Mouse (Mus musculus) G1E (cell line): Measurements from ENCODE around the gene Hdac10. TPM values are rescaled to one million over a fixed set of nuclear protein-coding genes. Genes with fewer than 3 reads are reported as not detected.

Experiments
- ATAC-seq: 2 replicates; pipeline ENCODE4 v1.8.0; 2016; ENCODE audit warnings: mild to moderate bottlenecking; ENCODE audit not compliant: insufficient number of reproducible peaks, poor library complexity, low FRiP score, severe bottlenecking; ENCODE audit errors: extremely low read depth
- DNase-seq: peaks from one replicate; pipeline ENCODE4 v3.0.0; 2012; ENCODE audit warnings: low spot score
- H3K27me3 ChIP-seq: 2 replicates; pipeline ENCODE4 v1.6.1; 2012; ENCODE audit warnings: mild to moderate bottlenecking, low read length, inconsistent platforms; ENCODE audit not compliant: insufficient read depth
- H3K36me3 ChIP-seq: replicated peaks from 2 replicates; pipeline ENCODE3; 2012; ENCODE audit warnings: mild to moderate bottlenecking, inconsistent platforms
- H3K4me1 ChIP-seq: 2 replicates; pipeline ENCODE4 v1.6.1; 2012; ENCODE audit warnings: low read depth, low read length, inconsistent platforms, mixed read lengths; ENCODE audit not compliant: insufficient read depth
- H3K4me3 ChIP-seq: 2 replicates; pipeline ENCODE4 v1.5.1; 2012; ENCODE audit warnings: low read depth, mild to moderate bottlenecking, inconsistent platforms, low read length, moderate library complexity, mixed read lengths
- H3K9me3 ChIP-seq: replicated peaks from 2 replicates; pipeline ENCODE4 v1.6.1; 2012; ENCODE audit warnings: inconsistent platforms
- CTCF ChIP-seq: IDR thresholded peaks from 2 replicates; pipeline ENCODE4 v1.5.1; 2012; ENCODE audit warnings: low read depth, low read length, inconsistent platforms, mixed read lengths
- GATA1 ChIP-seq: IDR thresholded peaks from 2 replicates; pipeline ENCODE4 v1.6.1; 2012; ENCODE audit warnings: borderline replicate concordance, low read length, inconsistent platforms, mixed read lengths
- GATA2 ChIP-seq: IDR thresholded peaks from 2 replicates; pipeline ENCODE4 v1.6.1; 2012; ENCODE audit warnings: low read depth, low read length, inconsistent platforms, borderline replicate concordance
- POLR2AphosphoS5 ChIP-seq: IDR thresholded peaks from 2 replicates; pipeline ENCODE4 v1.6.1; 2012; ENCODE audit warnings: low read depth, low read length, inconsistent platforms; ENCODE audit not compliant: insufficient replicate concordance
- TAL1 ChIP-seq: conservative IDR thresholded peaks from 2 replicates; pipeline ENCODE4 v1.6.1; 2012; ENCODE audit warnings: low read depth, low read length, inconsistent platforms, mixed read lengths
- polyA plus RNA-seq: library from polyadenylated mRNA; stranded (reverse); fragments of >175 nt; gene quantifications from 2 replicates; pipeline ENCODE4 v1.2.3, GENCODE M21; 2012
- total RNA-seq, 2 experiments: library from RNA; stranded (forward) in 1 of 2; stranded (reverse) in 1 of 2; fragments of 200-1000 nt in 1 of 2; fragments of >200 nt in 1 of 2; fragmentation: Nextera tagmentation in 1 of 2; gene quantifications; 2 replicates each; pipeline ENCODE4 v1.2.3; 2014 to 2017

The Hdac10 gene
- total and polyA plus RNA-seq, 3 experiments = 9.3 to 18.3 (median 16.1) TPM

DNA sequence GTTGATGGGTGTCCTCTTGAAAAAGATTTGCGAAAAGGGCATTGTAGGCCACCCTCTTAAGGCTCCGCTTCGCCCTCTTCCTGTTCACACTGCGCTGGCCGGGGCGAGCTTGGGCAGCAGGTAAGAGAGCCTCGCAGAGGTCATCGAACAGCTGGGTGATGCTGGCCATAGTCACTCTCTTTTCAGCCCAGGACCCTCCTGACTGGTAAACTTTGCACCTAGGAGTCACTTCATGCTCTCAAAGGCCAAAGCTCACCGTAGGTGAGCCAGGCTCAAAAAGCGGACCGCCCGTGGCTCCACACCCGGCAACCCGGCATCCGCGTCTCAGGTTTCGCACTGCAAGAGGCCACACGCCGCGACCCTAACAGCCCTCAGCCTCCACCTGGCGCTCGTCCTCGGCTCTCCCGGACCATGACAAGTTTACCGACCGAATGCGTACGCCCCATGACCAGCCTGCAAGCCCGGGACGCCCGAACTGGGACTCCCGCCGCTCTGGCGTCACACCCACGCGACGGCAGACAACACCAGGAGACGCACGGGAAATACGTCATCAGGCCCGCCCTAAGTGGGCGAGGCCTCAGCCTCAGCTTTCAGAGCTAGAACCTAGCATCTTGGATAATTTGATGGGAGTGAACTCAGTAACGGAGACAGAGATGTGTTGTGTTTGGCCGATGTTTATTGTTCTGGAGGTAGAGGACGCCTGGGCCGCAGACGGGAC is 5.7 kb downstream of the Hdac10 start, which contains the start of gene Tubgcp6:
Gene Tubgcp6 (minus strand): TSS at position 464 of the 718 bp plus-strand sequence.
- ATAC-seq = peak; percentile 72
- peak within 1 kb of the TSS; percentile 92 for H3K4me3 ChIP-seq
- peak; percentile 98 for DNase-seq
- H3K36me3 ChIP-seq = peaks cover 86% of the 10 kb centered on the region
- no peaks in the 10 kb centered on the region for H3K9me3 ChIP-seq
- H3K27me3 ChIP-seq = no peaks in the 10 kb centered on the region
- H3K4me1 ChIP-seq = peaks cover 70% of the 10 kb centered on the region
- no peak for TF ChIP-seq GATA2
- no peak for TF ChIP-seq POLR2AphosphoS5
- no peak for TF ChIP-seq CTCF
- TF ChIP-seq GATA1 = no peak
- no peak for TF ChIP-seq TAL1

DNA sequence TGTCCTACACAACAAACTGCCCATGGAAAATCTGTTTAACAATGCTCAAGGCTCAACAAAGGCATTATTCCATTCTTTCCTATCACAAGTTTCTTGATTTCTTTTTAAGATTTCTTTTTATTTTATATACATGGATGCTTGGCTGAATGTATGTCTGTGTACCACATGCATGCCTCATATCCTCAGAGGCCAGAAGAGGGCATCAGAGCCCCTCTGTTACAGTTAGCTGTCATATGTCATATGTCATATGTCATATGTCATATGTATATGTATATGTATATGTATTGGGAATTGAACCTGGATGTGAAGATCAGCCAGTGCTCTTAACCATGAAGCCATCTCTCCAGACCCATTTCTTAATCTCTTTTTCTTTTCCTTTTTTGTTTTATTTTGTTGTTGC is 10.5 kb downstream of the Hdac10 start:
- H3K4me3 ChIP-seq = no peak overlapping the region
- no peaks in the 10 kb centered on the region for H3K9me3 ChIP-seq
- TF ChIP-seq CTCF (no peak), GATA2 (no peak), GATA1 (no peak), TAL1 (no peak), POLR2AphosphoS5 (no peak)
- H3K27me3 ChIP-seq = no peaks in the 10 kb centered on the region
- no peak for DNase-seq
- H3K36me3 ChIP-seq = peaks cover 81% of the 10 kb centered on the region
- peaks cover 37% of the 10 kb centered on the region for H3K4me1 ChIP-seq
- no peak for ATAC-seq

DNA sequence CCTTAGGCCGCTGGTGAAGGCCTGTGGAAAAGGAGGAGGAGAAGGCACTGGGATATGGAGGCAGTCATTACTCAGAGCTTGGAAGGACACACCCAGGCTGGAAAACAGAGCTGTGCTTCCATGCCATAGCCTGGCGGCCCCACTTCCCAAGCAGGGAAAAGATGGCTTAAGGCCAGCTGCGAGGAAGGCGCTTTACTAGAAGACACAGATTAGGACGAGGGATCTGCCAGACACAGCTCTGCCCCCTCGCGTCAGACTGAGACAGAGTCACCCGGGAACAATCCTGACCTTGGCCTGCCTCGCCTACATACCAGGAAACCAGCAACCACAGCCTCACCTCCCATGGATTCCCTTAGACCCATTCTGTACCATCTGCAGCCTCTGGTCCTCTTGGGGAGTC is 18.4 kb downstream of the Hdac10 start:
- Histone ChIP-seq H3K9me3 (no peaks in the 10 kb centered on the region), H3K36me3 (peaks cover 97% of the 10 kb centered on the region), H3K4me1 (no peaks in the 10 kb centered on the region), H3K4me3 (no peak overlapping the region), H3K27me3 (no peaks in the 10 kb centered on the region)
- DNase-seq = no peak
- ATAC-seq = no peak
- TF ChIP-seq POLR2AphosphoS5 = no peak
- no peak for TF ChIP-seq GATA2
- no peak for TF ChIP-seq TAL1
- no peak for TF ChIP-seq CTCF
- TF ChIP-seq GATA1 = no peak

DNA sequence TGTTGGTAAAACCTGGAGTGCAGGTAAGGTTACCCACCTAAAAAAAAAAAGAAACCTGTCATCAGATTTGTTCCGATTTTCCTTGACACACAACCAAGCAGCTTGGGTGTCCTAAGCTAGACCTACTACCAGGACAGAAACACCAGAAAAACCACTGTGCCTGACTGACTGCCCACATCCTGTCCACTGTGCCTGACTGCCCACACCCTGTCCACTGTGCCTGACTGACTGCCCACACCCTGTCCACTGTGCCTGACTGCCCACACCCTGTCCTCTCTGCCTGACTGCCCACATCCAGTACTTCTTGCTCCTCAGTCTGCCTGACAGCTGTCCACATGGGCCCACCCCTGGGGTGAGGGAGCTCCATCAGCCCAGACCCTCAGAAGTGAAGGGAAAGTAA is 21.5 kb downstream of the Hdac10 start:
- DNase-seq (no peak), ATAC-seq (no peak)
- Histone ChIP-seq H3K36me3 (peaks cover 100% of the 10 kb centered on the region), H3K9me3 (no peaks in the 10 kb centered on the region), H3K4me3 (no peak overlapping the region), H3K27me3 (no peaks in the 10 kb centered on the region; the same call in 1 of the 2 replicates), H3K4me1 (0 out of 2 replicates have a peak, but pooled peaks cover under 1% of the 10 kb centered on the region)
- TF ChIP-seq GATA2 (no peak), POLR2AphosphoS5 (no peak), CTCF (no peak), TAL1 (no peak), GATA1 (no peak)

DNA sequence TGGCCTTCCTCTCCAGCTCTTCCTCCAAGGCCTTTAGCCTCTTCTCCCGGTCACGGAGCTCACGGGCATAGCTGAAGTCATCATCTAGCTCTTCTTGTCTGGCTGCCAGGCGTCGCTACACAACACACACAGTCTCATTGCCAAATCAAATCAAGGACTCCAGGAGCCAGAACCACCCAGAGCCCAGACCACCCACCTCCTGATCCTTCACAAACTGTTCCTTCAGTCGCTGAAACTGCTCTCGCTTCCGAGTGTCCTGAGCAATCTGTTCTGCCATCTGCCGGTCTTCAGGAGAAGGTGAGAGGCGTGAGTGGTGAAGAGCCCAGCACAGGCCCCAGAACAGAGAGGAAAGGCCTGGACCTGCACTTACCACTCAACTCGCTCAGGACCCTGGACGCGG is 22.4 kb downstream of the Hdac10 start:
- no peak for ATAC-seq
- H3K27me3 ChIP-seq = no peaks in the 10 kb centered on the region; the same call in 1 of the 2 replicates
- peaks cover 100% of the 10 kb centered on the region for H3K36me3 ChIP-seq
- no peak for TF ChIP-seq GATA2
- TF ChIP-seq POLR2AphosphoS5 = no peak
- no peak for TF ChIP-seq GATA1
- no peak for TF ChIP-seq CTCF
- no peak for TF ChIP-seq TAL1
- no peaks in the 10 kb centered on the region for H3K9me3 ChIP-seq
- H3K4me1 ChIP-seq = 0 out of 2 replicates have a peak, but pooled peaks cover 4% of the 10 kb centered on the region
- no peak overlapping the region for H3K4me3 ChIP-seq
- no peak for DNase-seq

DNA sequence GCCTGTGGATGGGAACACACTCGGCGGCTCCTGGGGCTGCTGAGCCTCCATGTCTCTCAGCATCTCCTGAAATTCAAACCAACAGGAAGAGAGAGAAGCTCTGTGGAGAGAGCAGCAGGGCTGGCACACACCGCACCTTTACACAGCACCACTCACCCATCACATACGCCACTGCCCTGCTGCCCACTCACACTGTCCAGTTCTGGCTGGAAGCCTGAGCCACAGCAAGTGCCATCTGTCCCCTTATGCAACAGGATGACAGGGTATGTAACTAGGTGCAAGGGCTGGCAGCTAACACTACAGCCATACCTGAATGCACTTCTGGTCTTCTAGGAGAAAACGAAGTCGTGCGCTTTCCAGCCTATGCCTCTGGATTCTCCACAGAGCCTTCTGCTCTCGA is 24.1 kb downstream of the Hdac10 start:
- DNase-seq = no peak
- Histone ChIP-seq H3K27me3 (no peaks in the 10 kb centered on the region; the same call in 1 of the 2 replicates), H3K36me3 (peaks cover 100% of the 10 kb centered on the region), H3K4me3 (no peak overlapping the region), H3K9me3 (no peaks in the 10 kb centered on the region), H3K4me1 (peaks cover 7% of the 10 kb centered on the region; the same call in 1 of the 2 replicates)
- no peak for TF ChIP-seq POLR2AphosphoS5
- TF ChIP-seq TAL1 = no peak
- no peak for TF ChIP-seq GATA2
- TF ChIP-seq GATA1 = no peak
- TF ChIP-seq CTCF = no peak
- no peak for ATAC-seq

DNA sequence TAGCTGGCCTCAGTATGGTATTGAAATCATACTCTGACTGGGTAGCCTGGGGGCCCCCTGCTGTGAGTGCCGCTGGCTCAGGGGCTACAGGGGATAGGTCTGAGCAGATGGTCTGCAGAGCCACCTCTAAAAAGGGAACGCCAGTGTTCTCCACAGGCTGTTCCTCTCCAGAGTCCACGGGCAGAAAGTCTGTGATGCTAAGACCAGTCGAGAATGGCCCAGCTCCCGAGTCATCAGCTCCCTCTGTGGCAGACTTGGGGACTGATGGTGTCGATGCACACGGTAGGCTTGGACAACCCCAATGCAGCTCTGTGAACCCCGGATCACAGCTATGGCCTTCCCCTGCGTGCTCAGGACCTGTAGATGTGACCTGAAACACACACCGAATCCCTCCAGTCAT is 24.6 kb downstream of the Hdac10 start:
- ATAC-seq (no peak), DNase-seq (no peak)
- Histone ChIP-seq H3K4me1 (peaks cover 7% of the 10 kb centered on the region; the same call in 1 of the 2 replicates), H3K36me3 (peaks cover 100% of the 10 kb centered on the region), H3K4me3 (no peak overlapping the region), H3K27me3 (no peaks in the 10 kb centered on the region; the same call in 1 of the 2 replicates), H3K9me3 (no peaks in the 10 kb centered on the region)
- no peak for TF ChIP-seq TAL1
- no peak for TF ChIP-seq GATA1
- no peak for TF ChIP-seq GATA2
- TF ChIP-seq CTCF = no peak
- no peak for TF ChIP-seq POLR2AphosphoS5
